Mouse (Mus musculus) kidney, embryonic 16.5 days (tissue): ENCODE results near the gene Ehd1. TPM values are rescaled to one million over a fixed set of nuclear protein-coding genes. Genes with fewer than 3 reads are reported as not detected.

Experiments
- ATAC-seq: fragments of 200-750 bp; cut with Nextera tagmentation; 2 replicates; pipeline ENCODE4 v1.8.0; 2017; ENCODE audit warnings: moderate TSS enrichment; ENCODE audit not compliant: low FRiP score, low TSS enrichment
- H3K27ac ChIP-seq: fragments of 300-500 bp; sonication (generic); 2 replicates; pipeline ENCODE4 v1.5.1; 2014; ENCODE audit warnings: low read length
- H3K27me3 ChIP-seq: fragments of 300-500 bp; sonication (generic); 2 replicates; pipeline ENCODE4 v1.6.1; 2014; ENCODE audit warnings: low read length, control low read depth, mixed read lengths; ENCODE audit not compliant: insufficient read depth
- H3K36me3 ChIP-seq: fragments of 300-500 bp; sonication (generic); 2 replicates; pipeline ENCODE4 v1.6.1; 2014; ENCODE audit warnings: low read length, control low read depth, mixed read lengths; ENCODE audit not compliant: insufficient read depth
- H3K4me1 ChIP-seq: fragments of 300-500 bp; sonication (generic); 2 replicates; pipeline ENCODE4 v1.6.1; 2014; ENCODE audit warnings: low read length, control low read depth, mixed read lengths; ENCODE audit not compliant: insufficient read depth
- H3K4me2 ChIP-seq: fragments of 300-500 bp; sonication (generic); replicated peaks from 2 replicates; pipeline ENCODE4 v1.6.1; 2014; ENCODE audit warnings: low read depth, low read length
- H3K4me3 ChIP-seq: fragments of 300-500 bp; sonication (generic); 2 replicates; pipeline ENCODE4 v1.5.1; 2014; ENCODE audit warnings: mild to moderate bottlenecking, low read length
- H3K9ac ChIP-seq: fragments of 300-500 bp; sonication (generic); replicated peaks from 2 replicates; pipeline ENCODE4 v1.6.1; 2014; ENCODE audit warnings: low read length
- H3K9me3 ChIP-seq: fragments of 300-500 bp; sonication (generic); 2 replicates; pipeline ENCODE4 v1.6.1; 2016; ENCODE audit warnings: low read length, control low read depth
- WGBS: fragments of 180-500 bp; shearing (Covaris S2); extraction: QIAGEN DNeasy Blood & Tissue Kit; methylation state at CpG from one replicate; pipeline ENCODE4 v1.1.7; 2014; 5-methylcytosine and 5-hydroxymethylcytosine counted together
- polyA plus RNA-seq: library from polyadenylated mRNA; unstranded; fragments of >200 nt; fragmentation: Nextera tagmentation; extraction: Ambion mirVana; gene quantifications from 2 replicates; pipeline ENCODE4 v1.2.1, GENCODE M21; 2015

Ehd1 gene
- polyA plus RNA-seq, 1 experiment from 2014 or later: 84.2 TPM

DNA sequence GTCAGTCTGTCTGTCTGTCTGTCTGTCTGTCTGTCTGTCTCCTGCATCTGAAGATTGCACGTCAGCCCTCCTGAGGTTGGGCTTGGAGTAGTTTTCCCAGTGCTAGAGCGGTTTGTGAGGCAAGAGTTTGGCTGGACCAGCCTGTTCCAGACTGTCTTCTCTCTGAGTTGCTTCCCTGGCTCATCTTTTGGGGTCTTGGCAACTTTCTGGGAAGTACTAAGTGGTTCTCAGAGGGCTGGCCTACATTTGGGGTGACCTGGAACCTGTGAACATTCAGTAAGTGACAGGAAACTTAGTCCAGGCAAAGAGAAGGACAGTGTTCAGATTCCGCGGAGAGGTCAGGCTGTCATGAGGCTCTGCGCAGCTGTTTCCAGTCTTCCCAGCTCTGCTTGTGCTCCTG lies 15.7 kb downstream of the Ehd1 start:
- Histone ChIP-seq H3K4me2 (no peak overlapping the region), H3K9ac (no peak overlapping the region), H3K27ac (peak overlapping the region; percentile 78), H3K4me3 (no peak overlapping the region), H3K36me3 (peaks cover 34% of the 10 kb centered on the region), H3K27me3 (no peaks in the 10 kb centered on the region), H3K4me1 (peaks cover 10% of the 10 kb centered on the region), H3K9me3 (no peaks in the 10 kb centered on the region)
- WGBS: 88% methylated on average over 5 of the region's 5 CpGs
- ATAC-seq: no peak

DNA sequence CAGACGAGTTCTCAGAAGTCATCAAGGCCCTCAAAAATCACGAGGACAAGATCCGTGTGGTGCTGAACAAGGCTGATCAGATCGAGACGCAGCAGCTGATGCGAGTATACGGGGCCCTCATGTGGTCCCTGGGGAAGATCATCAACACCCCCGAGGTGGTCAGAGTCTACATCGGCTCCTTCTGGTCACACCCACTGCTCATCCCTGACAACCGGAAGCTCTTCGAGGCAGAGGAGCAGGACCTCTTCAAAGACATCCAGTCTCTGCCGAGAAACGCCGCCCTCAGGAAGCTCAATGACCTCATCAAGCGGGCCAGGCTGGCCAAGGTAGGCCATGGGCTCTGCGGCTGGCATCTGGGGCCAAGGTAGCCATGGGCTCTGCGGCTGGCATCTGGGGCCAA lies 17.8 kb downstream of the Ehd1 start:
- Histone ChIP-seq H3K4me2 (no peak overlapping the region), H3K27me3 (no peaks in the 10 kb centered on the region), H3K9ac (no peak overlapping the region), H3K27ac (no peak overlapping the region), H3K9me3 (no peaks in the 10 kb centered on the region), H3K4me1 (peaks cover 3% of the 10 kb centered on the region; the same call in 1 of the 2 replicates), H3K4me3 (no peak overlapping the region), H3K36me3 (peaks cover 48% of the 10 kb centered on the region)
- 93% methylated on average over 17 of the region's 17 CpGs for WGBS
- no peak for ATAC-seq

DNA sequence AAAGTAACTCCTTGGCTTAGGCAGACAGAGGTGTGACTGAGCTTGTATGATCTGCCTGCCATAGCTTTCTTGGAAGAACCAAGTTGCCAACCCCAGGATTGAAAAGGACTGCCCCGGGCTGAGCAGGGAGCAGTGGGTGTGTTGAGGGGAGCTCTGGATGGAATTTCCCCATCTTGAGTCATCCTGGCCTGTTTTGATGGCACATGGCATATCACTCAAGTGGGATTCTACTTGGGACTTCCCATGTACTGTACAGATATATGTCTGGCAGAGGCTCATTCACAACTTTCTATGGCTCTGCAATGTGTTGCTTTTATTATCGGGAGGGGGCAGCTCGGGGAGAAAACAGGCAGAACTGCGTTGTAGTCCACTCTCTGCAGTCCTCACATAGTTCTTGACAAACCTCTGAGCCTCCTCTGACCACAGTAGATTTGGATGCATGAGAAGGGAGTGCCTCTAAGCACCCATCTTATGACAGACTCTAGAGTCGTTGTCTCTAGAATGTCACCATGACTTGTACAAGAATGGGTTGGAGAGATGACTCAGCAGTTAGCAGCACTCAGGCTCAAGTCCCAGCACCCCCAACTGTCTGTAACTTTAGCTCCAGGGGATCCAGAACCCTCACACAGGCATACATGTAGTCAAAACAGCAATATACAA lies 20.2 kb downstream of the Ehd1 start:
- ATAC-seq: no peak
- H3K9me3 ChIP-seq: no peaks in the 10 kb centered on the region
- no peak overlapping the region for H3K4me3 ChIP-seq
- no peak overlapping the region for H3K9ac ChIP-seq
- H3K4me2 ChIP-seq: no peak overlapping the region
- peaks cover 54% of the 10 kb centered on the region for H3K36me3 ChIP-seq
- WGBS: 92% methylated on average over 5 of the region's 5 CpGs
- H3K27me3 ChIP-seq: no peaks in the 10 kb centered on the region
- H3K27ac ChIP-seq: no peak overlapping the region
- H3K4me1 ChIP-seq: no peaks in the 10 kb centered on the region

DNA sequence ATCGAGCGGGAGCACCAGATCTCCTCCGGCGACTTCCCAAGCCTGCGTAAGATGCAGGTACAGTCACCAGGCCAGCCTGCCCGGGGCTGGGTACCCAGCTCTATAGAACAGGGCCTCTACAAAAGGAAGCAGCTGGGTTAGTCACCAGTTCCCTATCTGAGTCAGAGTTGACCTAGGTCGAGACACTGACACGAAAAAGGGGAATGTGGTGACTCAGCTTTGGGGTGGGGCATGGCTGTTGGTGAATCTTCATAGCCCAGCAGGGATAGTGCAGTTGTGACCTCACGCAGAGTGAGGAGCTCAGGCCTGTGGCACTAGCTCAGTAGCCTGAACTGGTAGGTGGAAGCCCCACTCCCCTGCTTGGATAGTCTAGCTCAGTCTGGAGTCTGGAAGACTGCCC lies 21.1 kb downstream of the Ehd1 start:
- Histone ChIP-seq H3K9ac (no peak overlapping the region), H3K9me3 (no peaks in the 10 kb centered on the region), H3K4me2 (no peak overlapping the region), H3K4me1 (no peaks in the 10 kb centered on the region), H3K27ac (no peak overlapping the region), H3K4me3 (no peak overlapping the region), H3K27me3 (no peaks in the 10 kb centered on the region), H3K36me3 (peaks cover 54% of the 10 kb centered on the region)
- no peak for ATAC-seq
- WGBS: 90% methylated on average over 9 of the region's 9 CpGs

DNA sequence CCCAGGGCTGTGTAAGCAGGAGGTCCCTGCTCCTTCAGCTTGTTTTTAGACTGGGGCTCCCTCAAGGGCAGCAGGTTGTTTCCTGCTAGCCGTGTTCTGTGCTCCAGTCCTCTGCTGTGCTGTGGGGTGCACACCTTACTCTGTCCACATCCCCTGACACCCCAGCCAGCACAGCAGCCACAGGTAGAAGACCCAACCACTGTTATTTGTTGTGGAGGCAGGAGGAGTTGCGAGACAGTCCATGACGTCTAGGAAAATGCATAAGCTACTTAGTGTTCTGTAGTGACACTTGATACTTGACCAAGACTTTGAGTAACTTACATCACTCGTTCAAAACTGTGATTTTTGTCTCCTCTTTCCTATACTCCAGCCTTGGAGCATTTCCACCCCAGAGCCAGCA lies 22.5 kb downstream of the Ehd1 start:
- ATAC-seq: no peak
- no peaks in the 10 kb centered on the region for H3K9me3 ChIP-seq
- no peaks in the 10 kb centered on the region for H3K4me1 ChIP-seq
- no peak overlapping the region for H3K4me3 ChIP-seq
- H3K27ac ChIP-seq: peak overlapping the region; percentile 51
- 57% methylated on average over 4 of the region's 4 CpGs for WGBS
- no peak overlapping the region for H3K9ac ChIP-seq
- peaks cover 54% of the 10 kb centered on the region for H3K36me3 ChIP-seq
- no peaks in the 10 kb centered on the region for H3K27me3 ChIP-seq
- H3K4me2 ChIP-seq: no peak overlapping the region

DNA sequence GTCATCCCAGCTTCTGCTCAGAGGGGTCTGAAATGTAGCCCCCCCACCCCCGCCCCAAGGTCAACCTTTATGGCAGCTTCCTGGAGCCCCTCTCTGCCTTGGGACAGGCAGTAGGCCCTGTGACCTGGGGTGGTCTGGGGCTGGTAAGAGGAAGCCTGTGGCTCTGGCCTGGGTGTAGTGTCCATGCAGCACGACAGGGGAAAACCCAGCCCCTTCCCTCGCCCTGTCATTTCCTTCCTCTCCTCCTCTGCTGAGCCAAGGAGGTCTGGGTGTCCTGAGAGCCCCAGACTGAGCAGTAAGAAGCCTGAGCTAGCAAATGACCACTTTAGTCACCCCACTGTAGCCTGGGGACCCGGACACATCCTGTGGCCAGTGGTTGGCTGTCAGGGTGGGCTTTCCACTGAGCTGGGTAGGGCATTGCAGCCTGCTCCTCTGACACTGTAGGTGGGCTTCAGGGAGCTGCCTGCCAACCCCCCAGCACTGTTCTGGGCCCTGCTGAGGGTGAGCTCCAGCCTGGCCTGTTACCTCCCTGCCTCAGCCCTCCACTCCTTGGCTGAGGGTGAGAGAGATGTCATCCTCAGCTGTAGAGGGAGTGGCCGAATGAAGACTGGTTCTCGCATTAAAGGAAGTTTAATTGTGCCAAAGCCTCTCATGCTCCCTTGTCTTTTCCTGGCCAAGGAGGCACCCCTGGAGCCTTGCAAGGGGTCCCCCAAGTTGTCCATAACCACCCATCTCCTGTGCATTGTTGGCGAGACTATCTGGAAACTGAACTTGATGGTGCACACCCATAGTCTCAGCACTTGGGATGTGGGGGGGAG lies 23.1 kb downstream of the Ehd1 start:
- H3K4me1 ChIP-seq: no peaks in the 10 kb centered on the region
- no peak overlapping the region for H3K4me2 ChIP-seq
- peaks cover 47% of the 10 kb centered on the region for H3K36me3 ChIP-seq
- no peaks in the 10 kb centered on the region for H3K9me3 ChIP-seq
- no peak overlapping the region for H3K9ac ChIP-seq
- ATAC-seq: no peak
- peak overlapping the region; percentile 54 for H3K27ac ChIP-seq
- H3K27me3 ChIP-seq: no peaks in the 10 kb centered on the region
- no peak overlapping the region for H3K4me3 ChIP-seq
- 79% methylated on average over 7 of the region's 7 CpGs for WGBS

DNA sequence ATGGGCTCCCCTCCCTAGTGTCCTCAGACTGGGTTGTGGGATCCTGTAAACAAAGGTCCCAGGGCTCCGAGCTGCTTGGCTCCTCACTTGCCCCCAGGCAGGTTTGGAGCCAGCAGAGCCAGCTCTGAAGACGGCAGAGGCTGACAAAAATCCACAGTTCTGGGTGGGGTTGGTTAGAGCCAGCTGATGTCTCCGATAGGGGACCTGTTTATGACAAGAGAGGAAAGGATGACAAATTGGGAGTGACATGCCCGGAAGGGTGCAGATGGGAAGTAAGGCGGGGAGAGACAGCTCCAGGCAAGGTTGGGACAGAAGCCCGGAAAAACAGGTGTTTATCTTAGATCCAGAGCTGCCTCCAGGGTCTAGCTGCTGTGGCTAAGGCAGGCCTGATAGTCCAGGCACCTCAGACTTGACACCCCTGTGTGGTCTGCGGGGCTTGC lies 23.9 kb downstream of the Ehd1 start:
- H3K27ac ChIP-seq: peak overlapping the region; percentile 54
- H3K4me2 ChIP-seq: no peak overlapping the region
- H3K9me3 ChIP-seq: no peaks in the 10 kb centered on the region
- H3K27me3 ChIP-seq: no peaks in the 10 kb centered on the region
- peaks cover 39% of the 10 kb centered on the region for H3K36me3 ChIP-seq
- ATAC-seq: no peak
- H3K4me3 ChIP-seq: no peak overlapping the region
- H3K9ac ChIP-seq: no peak overlapping the region
- no peaks in the 10 kb centered on the region for H3K4me1 ChIP-seq
- 69% methylated on average over 7 of the region's 7 CpGs for WGBS

DNA sequence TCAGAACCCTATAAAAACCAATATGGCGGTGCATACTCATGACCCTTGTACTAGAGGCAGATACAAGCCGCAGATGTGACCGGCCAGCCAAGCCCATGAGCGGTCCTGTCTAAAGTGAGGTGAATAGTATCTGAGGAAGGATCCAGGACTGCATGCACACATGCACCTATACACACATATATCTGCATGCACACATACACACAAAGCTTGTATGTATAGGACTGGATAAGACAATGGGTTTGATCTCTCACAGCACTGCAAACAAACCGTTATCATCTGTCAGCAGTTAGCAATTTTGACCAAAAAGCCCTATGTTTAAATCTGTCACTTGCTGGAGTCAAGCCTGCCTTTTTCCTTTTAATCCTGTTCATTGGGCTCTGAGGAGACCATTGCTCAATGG lies 25.6 kb downstream of the Ehd1 start:
- WGBS: 94% methylated on average over 5 of the region's 5 CpGs
- no peak for ATAC-seq
- H3K27ac ChIP-seq: no peak overlapping the region
- H3K9me3 ChIP-seq: no peaks in the 10 kb centered on the region
- peaks cover 9% of the 10 kb centered on the region for H3K4me1 ChIP-seq
- no peaks in the 10 kb centered on the region for H3K27me3 ChIP-seq
- H3K9ac ChIP-seq: no peak overlapping the region
- H3K4me2 ChIP-seq: no peak overlapping the region
- peaks cover 29% of the 10 kb centered on the region for H3K36me3 ChIP-seq
- H3K4me3 ChIP-seq: no peak overlapping the region

DNA sequence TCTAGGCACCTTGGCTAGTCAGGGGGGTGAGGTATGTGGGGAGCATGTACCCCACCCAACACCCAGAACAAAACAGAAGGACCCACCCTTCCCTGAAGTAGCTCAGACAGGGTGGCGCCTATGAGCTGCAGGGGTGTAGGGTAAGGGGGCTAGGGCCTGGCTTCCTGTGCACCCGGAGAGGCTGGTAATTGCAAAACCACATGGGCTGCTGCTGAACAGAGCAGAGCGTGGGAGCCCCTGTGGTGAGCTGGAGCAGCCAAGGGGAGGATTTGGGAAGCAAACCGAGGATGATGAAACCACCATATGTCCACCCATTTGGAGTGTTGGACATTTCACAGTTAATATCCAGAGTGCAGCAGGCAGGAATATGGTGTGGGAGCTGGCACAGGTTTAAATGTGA lies 26.0 kb downstream of the Ehd1 start:
- H3K27me3 ChIP-seq: no peaks in the 10 kb centered on the region
- 23% methylated on average over 4 of the region's 4 CpGs for WGBS

DNA sequence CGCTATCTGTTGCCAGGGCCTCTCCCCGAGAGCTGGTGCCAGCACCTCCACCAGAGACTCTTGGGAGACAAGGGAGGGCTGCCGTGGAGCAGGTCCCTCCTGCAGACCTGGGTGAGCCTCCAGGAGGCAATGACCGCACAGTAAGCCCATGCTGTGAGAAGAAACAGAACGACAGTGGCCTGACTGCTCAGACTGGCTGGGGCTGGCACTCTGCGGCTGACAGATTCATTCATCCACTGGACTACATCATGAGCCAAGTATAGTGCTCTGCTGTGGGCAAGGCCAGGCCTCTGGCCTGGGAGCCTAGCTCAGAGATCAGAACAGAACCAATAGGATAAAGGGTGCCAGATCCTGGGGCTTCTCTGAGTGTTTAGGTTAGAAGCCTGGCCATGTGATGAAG lies 27.3 kb downstream of the Ehd1 start:
- ATAC-seq: no peak
- peaks cover 12% of the 10 kb centered on the region; the same call in 1 of the 2 replicates for H3K36me3 ChIP-seq
- H3K4me1 ChIP-seq: peaks cover 14% of the 10 kb centered on the region
- no peaks in the 10 kb centered on the region for H3K9me3 ChIP-seq
- WGBS: 80% methylated on average over 6 of the region's 6 CpGs
- no peak overlapping the region for H3K4me3 ChIP-seq
- H3K9ac ChIP-seq: peak overlapping the region; percentile 22; the same call in 1 of the 2 replicates
- H3K27me3 ChIP-seq: no peaks in the 10 kb centered on the region
- H3K4me2 ChIP-seq: no peak overlapping the region
- no peak overlapping the region for H3K27ac ChIP-seq

More for the DNA sequence above, 26.0 kb downstream of the Ehd1 start:
- H3K9me3 ChIP-seq: no peaks in the 10 kb centered on the region
- ATAC-seq: no peak
- H3K4me1 ChIP-seq: peaks cover 13% of the 10 kb centered on the region
- H3K9ac ChIP-seq: no peak overlapping the region
- H3K4me3 ChIP-seq: no peak overlapping the region
- H3K4me2 ChIP-seq: no peak overlapping the region
- H3K27ac ChIP-seq: no peak overlapping the region
- peaks cover 25% of the 10 kb centered on the region for H3K36me3 ChIP-seq
